Mouse (Mus musculus) gastrocnemius, postnatal 25 days (tissue): ENCODE data around the gene Adh6a. TPM values are rescaled to one million over a fixed set of nuclear protein-coding genes. Genes with fewer than 3 reads are reported as not detected.
A peak's percentile ranks its signal among the peaks of the same experiment; 100 is the strongest.

ENCODE experiments used
- DNase-seq: peaks from one replicate; pipeline ENCODE4 v3.0.0; 2022
- long read RNA-seq, 2 experiments: library from polyadenylated mRNA; stranded (forward); transcript quantifications; one replicate each; pipeline ENCODE4 v2.0.0; 2021
- total RNA-seq, 2 experiments: library from RNA; stranded (reverse); gene quantifications; 1 replicate in 1 of 2; 2 replicates in 1 of 2; pipeline ENCODE4 v1.2.3; 2021

Adh6a gene
- total RNA-seq, result not detected
- long read RNA-seq, experiment 1, result 0 reads
- long read RNA-seq, experiment 2, result 0 reads

DNA sequence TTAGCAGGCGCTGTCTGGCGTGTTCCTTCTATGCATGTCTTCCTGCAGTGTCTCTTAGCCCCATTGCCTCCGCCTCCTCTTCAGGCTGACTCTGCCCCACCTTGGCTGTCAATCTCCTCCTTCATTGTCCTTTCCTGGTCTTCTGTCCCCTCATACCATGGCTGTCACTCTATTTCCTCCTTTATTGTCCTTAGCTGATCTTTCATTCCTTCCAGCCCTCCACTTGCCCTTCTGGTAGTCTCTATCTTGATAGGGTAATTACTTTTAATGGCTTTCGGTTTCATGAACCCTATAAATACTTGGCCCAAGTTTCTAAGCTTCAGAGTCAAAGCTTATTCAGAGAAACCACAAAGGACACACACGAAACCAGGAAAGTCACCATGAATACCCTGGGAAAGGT lies at the start of gene Adh6a:
Gene Adh6a (plus strand): TSS at position 322 of the 400 bp plus-strand sequence.
- no peak for DNase-seq

DNA sequence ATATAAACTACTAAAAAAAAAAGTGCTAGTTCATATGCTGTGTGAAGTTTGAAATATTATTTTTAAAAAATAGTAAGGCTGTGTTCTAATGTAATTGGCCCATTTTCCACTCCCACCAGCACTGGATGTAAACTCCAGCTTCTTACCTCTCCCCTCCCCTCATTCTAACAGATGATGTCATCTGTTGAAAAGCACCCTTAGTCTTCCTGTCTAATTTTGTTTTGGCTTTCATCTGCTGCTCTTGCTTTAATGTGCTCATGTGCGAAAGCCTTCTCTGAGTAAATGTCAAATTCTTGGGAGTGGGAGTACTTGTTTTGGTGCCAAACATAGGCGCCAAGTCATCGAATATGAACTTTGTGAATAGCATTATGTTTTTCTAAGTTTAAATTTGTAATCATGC lies 48.4 kb upstream of the Adh6a start:
- DNase-seq, result no peak

DNA sequence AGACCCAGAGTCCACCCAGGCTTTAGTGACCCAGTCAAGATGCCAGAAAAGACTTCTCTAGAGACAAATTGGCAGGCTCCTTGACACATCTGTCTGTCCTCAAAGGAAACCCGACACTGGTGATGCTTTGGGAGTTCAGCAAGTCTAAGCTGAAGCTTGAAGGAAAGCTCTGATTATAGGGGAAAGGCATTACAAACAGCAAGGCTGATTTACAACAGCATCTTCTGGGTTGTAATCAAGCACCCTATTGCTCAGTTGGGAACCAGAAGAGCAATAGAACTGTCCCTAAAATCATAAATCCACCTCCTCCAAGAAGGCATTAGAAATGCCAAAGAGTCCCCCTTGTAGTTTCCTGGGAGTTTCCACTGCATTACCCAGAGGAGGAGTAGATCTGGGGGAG lies 42.6 kb upstream of the Adh6a start:
- DNase-seq, result peak; percentile 36

DNA sequence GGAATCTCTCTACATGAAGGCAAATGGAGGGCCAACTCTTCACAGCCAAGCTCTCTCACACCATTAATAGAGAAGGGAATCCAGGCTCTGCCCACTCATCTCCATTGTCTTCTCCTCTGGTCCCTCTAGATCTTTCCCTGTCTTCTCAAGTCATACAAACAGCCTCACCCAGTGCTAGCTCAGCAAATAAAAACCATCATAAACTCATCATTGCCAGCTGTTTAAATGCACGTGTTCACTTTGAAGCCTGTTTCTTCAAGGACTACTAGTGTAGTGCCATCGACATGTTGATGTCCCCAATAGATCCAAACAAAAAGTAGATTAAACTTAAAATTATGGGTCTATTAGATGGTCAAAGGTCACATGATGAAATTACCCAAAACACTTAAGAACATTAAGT lies 41.8 kb upstream of the Adh6a start:
- DNase-seq, result no peak

DNA sequence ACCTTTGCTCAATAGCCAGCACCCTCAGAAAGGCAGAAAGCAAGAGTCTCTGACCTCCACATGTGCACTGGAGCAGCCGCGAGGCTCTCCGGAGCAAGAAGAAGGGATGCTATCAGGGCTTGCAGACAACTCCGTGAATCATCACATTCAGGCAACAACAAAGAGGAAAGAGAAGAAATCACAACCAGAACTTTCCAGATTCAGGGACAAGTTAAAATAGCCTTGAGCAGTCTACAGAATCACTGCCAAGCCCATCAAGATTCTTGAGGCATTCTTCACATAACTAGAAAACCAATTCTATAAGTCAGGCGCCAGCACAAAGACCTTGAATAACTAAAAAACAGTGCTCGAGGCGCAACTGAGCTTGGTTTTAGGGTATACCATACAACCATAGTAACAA lies 40.0 kb upstream of the Adh6a start:
- no peak for DNase-seq

DNA sequence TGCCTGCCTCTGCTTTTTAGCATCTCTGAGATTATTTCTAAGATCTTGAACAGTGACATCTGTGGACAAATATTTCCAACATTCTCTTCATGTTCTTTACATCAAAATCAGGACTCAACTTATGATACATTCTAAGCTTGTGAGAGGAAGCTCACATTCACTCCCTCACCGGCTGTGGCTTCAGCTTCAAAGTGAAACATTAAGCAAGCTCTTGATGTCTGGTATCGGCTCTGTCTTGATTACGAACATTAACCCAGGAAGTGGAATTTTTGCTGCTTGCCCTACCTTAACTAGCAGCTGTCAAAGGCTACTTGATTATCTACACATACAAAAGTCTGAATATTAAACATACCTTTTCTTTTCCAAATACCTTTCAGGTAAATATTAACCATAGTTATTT lies 38.0 kb upstream of the Adh6a start:
- DNase-seq, result no peak

DNA sequence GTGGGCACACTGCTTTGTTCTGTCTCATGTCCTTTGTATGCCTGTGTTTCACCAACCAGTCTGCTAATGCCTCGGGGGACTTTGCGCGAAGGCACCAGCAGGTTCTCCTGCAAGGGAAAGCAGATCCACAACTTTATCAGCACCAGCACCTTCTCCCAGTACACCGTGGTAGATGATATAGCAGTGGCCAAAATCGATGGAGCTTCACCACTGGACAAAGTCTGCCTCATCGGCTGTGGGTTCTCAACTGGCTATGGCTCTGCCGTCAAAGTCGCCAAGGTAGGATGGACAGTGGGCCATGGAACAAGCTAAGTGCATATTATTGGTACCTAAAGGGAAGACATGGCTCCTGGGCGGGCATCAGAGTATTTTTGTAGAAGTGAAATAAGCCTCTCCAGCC lies 30.5 kb upstream of the Adh6a start:
- DNase-seq, result no peak

DNA sequence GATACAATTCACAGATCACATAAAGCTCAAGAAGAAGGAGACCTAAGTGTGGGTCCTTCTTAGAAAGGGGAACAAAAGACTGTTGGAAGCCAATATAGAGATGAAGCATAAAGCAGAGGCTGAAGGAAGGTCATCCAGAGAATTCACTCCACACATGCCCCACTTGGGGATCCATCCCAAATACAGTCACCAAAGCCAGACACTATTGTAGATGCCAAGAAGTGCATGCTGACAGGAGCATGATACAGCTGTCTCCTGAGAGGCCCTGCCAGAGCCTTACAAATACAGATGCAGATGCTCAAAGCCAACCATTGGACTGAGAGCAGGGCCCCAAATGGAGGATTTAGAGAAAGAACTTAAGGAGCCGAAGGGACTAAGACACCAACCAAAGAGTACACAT lies 29.3 kb upstream of the Adh6a start:
- no peak for DNase-seq

DNA sequence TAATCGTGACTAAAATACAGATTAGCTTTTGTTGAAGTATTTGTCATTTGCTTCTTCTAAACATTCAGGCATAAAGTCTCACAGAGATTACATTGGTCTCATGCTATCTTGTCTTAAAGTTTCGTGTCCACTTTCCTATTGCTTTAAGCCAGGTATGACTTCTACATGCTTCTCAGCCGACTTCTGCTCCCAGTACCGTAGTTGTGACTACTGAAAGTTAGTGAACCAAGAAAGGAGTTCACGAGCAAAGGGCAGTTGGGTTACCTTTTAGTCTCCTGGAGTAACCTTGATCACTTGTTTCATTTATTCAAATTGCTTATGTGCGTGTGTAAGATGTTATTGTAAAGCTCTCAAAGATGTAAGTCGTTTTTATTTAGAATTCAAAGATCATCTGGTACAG lies 27.1 kb upstream of the Adh6a start:
- no peak for DNase-seq

DNA sequence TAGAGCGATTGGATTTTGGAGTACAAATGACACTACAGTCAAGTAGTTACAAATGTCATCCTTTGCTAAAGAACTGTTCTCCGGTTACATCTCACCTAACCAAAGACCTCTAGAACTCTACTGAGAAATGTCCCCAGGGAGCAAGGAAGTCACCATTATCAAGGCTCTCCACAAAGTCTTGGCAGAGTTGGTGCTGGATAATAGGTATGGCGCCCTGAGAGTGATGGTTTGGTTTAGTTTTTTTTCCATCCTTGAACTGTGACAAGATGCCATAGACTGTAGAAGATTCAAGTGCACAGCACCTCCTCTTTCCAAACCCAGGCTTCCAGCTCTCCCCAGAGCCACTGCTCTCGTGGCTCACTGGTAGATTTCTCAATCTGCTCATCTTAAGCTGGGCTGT lies 25.4 kb upstream of the Adh6a start:
- DNase-seq, result no peak

DNA sequence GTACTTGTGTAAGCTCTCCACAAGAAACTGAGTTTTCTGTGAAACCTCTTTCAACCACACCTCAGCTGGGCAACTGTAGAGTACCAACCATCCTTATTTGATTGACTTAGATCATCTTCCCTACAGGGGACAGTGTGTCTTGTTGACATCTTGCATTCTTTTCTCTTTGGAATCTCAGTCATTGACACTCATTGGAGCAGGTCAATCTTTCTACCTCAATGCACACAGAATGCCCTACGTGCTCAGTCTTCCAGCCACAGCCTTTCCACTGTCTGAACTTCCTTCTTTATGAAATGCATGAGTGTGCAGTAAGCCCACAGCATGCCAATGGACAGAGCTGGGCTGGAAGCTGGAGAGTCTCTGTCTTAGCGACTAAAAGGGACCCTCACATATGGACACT lies 22.4 kb upstream of the Adh6a start:
- no peak for DNase-seq

DNA sequence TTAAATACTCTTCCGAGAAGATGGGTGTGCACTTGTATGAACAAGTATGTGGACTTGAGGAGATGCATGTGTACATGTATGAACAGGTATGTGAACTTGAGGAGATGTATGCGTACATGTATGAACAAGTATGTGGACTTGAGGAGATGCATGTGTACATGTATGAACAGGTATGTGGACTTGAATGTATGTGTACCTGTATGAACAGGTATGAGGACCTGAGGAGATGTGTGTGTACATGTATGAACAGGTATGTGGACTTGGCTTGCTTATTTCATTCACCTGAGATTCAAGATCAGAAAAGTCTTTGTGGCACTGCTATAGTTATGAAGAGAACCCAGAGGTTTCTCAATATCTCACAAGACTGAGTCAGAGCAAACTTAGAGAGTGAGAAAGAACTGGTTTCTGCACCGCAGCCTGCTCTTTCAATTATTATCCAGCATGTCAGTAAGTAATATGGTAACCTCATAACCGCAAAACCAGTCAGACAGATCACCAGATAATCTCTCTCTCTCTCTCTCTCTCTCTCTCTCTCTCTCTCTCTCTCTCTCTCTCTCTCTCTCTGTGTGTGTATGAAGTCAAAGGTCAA lies 21.5 kb upstream of the Adh6a start:
- DNase-seq, result no peak

DNA sequence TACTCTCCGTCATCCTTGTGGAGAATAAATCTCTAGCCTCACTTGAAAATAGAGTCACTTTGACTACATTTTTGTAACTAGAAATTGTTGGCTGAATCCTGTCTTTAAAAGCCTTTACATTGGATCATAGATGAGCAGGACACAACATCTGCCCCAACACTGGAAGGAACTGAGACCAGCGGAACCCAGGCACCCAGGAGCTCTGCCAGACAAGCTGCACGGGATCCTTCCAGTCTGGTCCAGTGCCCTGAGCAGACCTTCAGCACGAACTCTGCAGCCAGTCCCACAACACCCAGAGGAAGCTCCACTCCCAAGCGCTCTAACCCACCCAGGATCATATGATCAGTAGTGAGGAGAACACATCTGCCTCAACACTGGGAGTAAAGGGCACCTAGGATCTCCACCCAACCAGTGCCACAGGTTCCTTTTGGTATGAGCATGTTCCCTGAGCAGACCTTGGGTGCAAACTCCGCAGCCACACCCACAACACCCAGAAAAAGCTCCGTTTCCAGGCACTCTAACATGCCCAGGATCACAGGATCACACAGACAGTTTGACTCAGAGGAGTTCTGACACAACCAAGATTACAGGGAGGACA lies 19.7 kb upstream of the Adh6a start:
- no peak for DNase-seq

DNA sequence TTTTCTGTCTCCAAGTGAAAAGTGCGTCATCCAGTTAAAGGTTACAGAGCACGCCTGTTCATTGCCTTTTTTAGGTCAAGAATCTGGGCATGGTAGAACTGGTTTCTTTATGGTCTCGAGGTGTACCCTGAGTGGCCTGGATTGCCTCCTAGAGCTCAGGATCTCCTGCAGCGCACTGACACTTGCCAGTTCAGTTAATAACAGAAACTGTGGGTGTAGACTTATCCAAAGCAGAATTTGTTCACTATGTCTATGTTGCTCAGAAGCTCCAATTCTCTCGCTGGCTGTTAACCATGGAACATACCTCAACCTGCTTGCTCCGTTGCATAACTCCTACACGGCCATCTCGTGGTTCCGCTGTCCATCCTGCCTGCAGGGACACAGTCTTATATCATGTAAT lies 13.0 kb upstream of the Adh6a start:
- no peak for DNase-seq

DNA sequence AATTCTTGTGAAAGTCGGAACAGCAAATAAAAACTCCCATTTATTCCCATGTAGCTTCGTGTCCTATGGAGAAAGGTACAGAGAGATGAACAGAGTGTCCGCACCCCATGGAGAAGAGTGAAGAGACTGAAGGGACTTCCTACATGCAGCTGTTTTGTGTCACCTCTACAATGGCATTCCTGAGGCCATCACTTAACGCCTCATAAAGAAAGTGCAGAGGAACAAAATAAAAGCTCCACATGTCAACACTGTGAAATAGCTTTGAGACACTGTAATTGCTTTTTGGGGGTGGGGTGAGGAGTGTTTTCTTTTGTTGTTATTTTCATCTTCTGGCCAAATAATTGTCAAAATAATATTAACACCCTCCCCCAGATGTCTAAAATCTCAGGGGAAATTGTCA lies 10.4 kb upstream of the Adh6a start:
- no peak for DNase-seq

DNA sequence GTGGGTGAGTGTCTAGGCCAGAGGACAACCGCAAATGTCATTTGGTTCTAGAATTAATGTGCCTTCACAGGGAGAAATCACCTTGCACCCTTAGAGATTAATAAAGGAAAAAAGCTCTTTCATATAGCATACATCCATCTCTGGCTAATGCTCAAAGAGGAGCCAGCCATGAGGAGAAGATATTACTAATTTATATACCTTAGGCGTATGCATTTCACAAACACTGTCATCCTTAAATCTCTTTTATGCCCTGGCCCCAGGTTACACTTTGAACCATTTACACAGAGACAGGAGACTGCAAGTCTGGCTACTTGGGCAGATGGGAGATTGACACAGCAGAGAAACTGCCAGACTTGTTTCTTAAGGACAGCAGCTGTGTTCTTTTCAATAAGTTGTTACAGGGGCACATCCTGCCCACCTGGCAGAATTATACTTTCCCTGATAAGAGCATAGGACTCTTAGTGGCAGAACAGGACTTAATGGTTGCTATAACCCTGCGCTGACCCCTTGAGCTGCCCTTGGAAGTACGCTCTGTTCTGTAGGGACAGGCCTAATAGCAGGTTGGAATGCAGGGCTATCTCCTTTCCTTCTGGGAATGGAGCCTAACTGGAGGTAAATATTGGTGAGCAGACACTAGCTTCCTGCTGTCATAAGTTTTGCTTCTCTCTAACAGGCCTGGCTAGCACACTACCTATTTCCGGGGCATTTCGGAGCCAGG lies 9.2 kb upstream of the Adh6a start:
- DNase-seq, result peak; percentile 63

DNA sequence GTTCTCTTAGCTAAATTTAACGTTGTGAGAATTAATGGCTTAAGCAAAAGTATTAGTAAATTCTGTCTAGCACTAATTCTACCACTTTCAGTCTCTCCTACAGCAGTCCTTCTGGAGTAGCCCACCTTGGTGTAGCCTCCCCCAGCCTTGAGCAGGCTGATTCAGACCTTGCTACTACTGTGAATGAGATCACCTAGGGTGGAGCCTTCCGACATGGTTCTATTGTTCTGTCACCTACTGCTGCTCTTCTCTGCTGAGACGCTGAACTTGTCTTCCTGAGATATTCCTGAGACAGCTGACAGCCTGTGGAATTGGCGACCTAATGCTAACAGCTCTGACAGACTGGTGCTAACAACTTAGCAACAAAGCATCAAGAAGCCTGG lies 8.6 kb upstream of the Adh6a start:
- no peak for DNase-seq

DNA sequence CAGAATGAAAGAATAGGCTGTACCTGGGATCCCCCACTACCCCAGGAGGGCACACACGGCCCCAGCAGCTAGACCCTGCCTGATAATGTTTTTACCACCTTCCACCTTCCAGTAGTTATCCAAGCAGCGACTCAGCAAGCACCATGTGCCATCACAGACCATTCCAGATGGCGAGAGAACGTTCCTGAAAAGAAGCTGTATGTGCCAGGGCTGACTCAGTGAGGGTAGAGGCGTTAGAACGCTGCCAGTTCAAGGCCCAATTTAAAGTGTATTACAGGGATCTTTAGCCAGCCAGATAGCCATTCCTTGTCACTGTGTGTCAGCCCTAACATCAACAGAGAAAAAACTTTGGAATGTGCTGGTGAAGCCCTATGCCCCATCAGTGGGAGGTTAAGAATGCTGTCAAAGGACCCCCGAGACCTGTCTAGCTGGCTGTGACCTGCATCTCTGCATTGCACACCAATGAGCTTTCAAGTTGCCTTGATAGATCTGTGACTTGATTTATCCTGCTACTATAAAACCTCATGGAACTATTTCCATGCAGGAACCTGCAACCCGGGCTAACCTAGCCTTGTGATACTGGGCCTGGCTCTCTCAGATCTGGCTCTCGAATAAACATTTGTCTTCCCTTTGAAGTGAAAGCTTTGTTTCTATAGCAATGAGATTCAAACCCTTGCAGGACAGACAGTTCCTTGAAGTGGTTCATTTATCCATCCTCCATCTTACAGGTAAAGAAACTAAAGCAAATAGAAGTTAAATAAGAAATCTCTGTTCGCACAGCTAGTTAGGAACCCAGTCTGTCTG lies 7.4 kb upstream of the Adh6a start:
- DNase-seq, result no peak

DNA sequence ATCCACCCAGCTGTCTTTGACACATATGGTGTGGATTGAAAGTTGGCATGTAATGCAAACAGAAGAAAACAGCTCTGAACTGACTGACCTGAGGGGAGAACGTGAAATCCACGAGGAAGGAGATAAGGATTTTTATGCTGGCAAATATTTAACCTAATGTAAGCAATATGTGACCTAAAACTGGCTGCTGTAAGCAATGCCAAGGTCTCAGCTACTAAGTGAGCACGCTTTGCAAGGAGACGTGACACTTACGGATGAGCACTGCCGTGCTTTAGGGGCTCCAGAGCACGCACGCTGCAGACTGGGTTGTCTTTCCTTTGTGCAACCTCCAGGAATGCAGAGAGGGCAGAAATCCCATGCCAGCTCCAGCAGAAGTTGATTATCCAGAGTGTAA lies 6.8 kb upstream of the Adh6a start:
- no peak for DNase-seq

DNA sequence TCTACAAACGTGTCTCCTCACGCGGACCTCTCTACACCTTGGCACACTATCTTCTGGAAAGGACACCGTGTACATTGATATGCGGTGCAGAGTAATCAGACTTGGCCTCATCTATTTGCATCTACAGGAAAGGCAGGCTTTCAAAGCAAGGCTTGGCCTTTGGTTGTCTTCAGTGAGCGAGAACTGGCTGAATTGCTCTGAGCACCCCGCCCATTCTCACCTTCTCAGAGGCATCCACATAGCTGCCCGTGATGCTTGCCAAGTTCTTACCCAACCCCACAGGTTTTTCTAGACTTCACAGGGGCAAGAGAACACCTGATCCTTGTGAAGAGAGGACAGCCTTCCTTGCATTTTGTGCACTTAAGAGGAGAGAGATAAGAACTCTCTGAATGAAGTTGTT lies 3.2 kb upstream of the Adh6a start:
- no peak for DNase-seq

DNA sequence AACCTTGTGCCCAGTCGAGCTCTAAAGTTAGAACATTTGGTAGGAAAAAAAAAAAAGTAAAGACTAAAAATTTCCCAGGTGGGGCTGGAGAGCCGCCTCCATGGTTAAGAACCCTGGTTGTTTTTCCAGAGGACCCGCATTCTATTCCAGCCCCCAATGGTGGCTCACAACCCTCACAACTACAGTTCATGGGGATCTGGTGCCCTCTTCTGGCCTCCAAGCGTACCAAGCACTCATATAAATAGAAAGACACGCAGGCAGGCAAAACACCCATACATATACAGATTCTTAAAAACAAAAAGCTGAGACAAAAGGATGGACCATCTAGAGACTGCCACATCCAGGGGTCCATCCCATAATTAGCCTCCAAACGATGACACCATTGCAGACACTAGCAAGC lies 2.1 kb upstream of the Adh6a start:
- DNase-seq, result no peak

DNA sequence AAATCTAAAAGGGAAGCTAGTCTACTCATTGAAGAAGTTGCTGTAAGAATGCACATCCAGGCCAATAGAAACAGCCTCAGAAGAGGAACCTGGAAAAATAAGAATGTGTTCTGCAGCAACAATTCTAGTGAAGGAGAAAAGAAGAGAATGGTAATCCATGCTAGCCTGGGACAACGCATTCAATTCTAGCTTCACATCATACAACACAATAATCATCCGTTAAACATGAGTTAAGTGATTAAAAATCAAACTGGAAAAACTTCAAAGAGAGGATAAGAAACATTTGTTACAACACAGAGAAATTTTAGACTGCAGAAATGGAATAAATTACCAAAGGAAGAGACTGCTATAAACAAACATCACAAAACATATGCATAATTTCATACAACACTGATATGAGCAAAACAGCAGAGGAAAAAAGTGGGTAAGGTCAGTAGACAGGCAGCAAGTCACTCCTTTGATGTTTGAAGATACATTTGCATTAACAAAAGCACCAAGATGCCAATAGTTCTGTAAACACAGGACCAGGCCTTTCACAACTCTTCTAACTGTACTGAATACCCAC lies 3.9 kb downstream of the Adh6a start:
- DNase-seq, result no peak

DNA sequence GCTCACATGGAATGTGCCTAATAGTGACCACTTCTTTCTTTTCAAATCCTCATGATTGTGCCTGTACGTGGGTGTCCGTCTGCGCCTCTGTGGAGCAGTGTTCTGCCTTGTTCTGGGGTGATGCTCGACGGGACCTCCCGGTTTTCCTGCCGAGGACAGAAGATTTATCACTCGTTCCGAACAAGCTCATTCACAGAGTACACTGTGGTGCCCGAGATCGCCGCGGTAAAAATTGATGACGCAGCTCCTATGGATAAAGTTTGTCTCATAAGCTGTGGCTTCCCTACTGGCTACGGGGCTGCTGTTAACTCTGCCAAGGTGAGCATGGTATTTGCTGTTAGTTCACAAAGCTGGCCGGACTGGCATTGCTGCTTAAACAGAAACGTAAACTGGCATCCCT lies 11.9 kb downstream of the Adh6a start:
- DNase-seq, result no peak
